In the genomic region with DNA sequence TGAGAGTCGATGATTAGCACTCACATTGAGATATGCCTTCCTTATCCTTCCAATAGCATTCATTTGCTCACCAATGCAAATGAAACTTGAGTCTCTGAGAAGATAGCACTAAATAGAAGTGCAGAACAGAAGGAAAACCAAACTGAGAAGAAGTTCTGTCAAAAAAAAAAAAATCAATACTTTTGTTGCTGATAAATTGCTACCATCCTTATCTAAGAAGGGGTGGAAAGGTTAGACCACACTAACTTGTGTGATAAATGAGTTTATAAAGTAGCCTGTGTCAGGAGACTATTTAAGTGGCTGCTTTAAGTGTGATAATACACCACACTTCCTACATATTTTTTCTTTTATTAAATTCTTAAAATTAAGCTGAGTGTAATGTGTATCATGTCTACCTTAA, we compare ENCODE assay signal across 16 mouse cellular contexts.
"Had no signal": no experiment of that assay in that cellular context is flagged by ENCODE, and none has a peak within 500 bp of the region (broad histone marks: within the 10 kb centered on the region; RNA-seq: fewer than 3 reads in every experiment).

No protein-coding gene starts in this region.

- H3K36me3 ChIP-seq: liver, embryonic 13.5 days; midbrain, embryonic 13.5 days; midbrain, embryonic 15.5 days; neural tube, embryonic 12.5 days; stomach, embryonic 15.5 days had no signal

- H3K9ac ChIP-seq: liver, embryonic 13.5 days; lung, embryonic 14.5 days; midbrain, embryonic 13.5 days; midbrain, embryonic 15.5 days; neural tube, embryonic 12.5 days; stomach, embryonic 15.5 days had no signal

- H3K9me3 ChIP-seq: midbrain, embryonic 15.5 days; stomach, embryonic 15.5 days had no signal

- H3K4me3 ChIP-seq: liver, embryonic 13.5 days; midbrain, embryonic 13.5 days; midbrain, embryonic 15.5 days; neural tube, embryonic 12.5 days; stomach, embryonic 15.5 days had no signal

- H3K27ac ChIP-seq: liver, embryonic 13.5 days; macrophage; midbrain, embryonic 13.5 days; midbrain, embryonic 15.5 days; neural tube, embryonic 12.5 days; stomach, embryonic 15.5 days; stomach, postnatal 0 days had no signal

- H3K4me1 ChIP-seq: midbrain, embryonic 13.5 days; midbrain, embryonic 15.5 days; neural tube, embryonic 12.5 days; stomach, embryonic 15.5 days had no signal

- ATAC-seq: midbrain, embryonic 13.5 days; midbrain, embryonic 15.5 days had no signal

- DNase-seq: liver, embryonic 13.5 days; lung, adult 18-20 months; lung, embryonic 14.5 days; lung, postnatal 10 days; lung, postnatal 36 days; right cerebral cortex, postnatal 14 days; thymus, adult 2 months; thymus, postnatal 25 days; thymus, postnatal 4 days had no signal

- H3K4me2 ChIP-seq: liver, embryonic 13.5 days; lung, embryonic 14.5 days; midbrain, embryonic 11.5 days; midbrain, embryonic 13.5 days; midbrain, embryonic 15.5 days; neural tube, embryonic 12.5 days; stomach, embryonic 15.5 days had no signal

- H3K27me3 ChIP-seq: liver, embryonic 13.5 days; midbrain, embryonic 13.5 days; midbrain, embryonic 15.5 days; neural tube, embryonic 12.5 days; stomach, embryonic 15.5 days had no signal
